Mouse (Mus musculus) neural tube, embryonic 10.5 days (tissue): ENCODE results near the gene Mfsd4b1.

Experiments used
- DNase-seq: peaks from one replicate; pipeline ENCODE4 v3.0.0-alpha.2; 2017; ENCODE audit warnings: low spot score; ENCODE audit errors: extremely low spot score

Gene Mfsd4b1

GRCm38 (mm10) chr10:40024554-40025428 is at the start of gene Mfsd4b1:
Gene Mfsd4b1, minus strand, starts transcription at chr10:40025268.
- peak; percentile 89 for DNase-seq

GRCm38 (mm10) chr10:40073608-40074007 is 48.5 kb upstream of the Mfsd4b1 start:
- no peak for DNase-seq

- no peak for DNase-seq
These were observed 45.6 kb upstream of the Mfsd4b1 start for GRCm38 (mm10) chr10:40070684-40071083.

- no peak for DNase-seq
These were observed 44.2 kb upstream of the Mfsd4b1 start for GRCm38 (mm10) chr10:40069270-40069669.

- DNase-seq, result no peak
These were observed 43.5 kb upstream of the Mfsd4b1 start for GRCm38 (mm10) chr10:40068595-40068994.

DNA sequence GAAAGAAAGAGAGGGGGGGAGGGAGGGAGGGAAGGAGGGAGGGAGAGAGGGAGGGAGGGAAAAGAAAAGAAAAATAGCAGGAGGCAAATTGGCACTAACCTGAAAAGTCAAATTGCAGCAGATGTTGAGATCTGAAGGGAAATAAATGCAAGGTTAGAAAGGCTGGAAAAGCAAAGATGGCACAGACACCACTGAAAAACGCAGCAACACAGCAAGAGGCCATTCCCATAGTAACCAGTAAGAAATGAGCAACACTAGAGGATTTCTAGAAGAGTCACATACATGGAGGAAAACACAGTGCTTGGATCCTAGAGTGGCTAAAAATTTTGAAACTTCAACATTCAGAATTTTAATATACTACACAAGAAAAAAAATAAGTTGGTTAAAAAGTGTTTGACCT is 42.5 kb upstream of the Mfsd4b1 start:
- DNase-seq, result no peak

DNA sequence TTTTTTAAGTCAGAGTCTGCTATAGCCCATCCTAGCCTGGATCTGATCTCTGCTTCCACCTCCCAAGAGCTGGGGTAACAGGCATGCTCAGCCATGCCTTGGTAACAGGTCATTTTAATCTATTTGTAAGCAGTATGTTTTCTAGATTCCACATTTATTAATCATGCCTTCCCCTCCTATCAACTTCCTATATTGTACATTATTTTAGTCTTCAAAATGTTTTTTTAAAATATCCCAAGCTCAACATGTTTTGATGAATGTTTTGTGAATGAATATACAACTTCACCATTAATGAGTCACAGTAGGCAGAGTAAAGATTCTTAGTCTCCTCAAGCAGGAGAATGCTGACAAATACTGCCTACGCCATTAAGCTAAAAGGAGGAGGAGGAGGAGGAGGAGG is 42.0 kb upstream of the Mfsd4b1 start:
- no peak for DNase-seq

DNA sequence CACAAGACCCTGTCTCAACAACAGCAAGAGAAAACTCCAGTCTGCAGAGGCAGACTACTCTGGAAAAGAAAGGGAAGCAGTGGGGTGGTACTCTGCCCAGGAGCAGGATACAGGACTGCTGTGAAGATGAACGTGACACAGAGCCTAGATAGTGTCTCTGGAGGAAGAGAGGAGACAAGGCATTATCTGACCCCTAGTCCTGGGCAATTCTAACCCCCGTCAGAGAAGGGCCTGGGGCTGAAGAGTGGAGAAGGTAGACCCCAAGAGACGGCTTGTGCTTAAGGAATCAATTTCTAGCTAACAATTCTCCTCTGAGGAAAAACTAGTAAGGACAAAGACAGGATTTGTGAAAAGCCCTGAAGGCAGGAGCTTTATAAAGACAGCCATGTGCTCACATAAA is 40.3 kb upstream of the Mfsd4b1 start:
- no peak for DNase-seq

DNA sequence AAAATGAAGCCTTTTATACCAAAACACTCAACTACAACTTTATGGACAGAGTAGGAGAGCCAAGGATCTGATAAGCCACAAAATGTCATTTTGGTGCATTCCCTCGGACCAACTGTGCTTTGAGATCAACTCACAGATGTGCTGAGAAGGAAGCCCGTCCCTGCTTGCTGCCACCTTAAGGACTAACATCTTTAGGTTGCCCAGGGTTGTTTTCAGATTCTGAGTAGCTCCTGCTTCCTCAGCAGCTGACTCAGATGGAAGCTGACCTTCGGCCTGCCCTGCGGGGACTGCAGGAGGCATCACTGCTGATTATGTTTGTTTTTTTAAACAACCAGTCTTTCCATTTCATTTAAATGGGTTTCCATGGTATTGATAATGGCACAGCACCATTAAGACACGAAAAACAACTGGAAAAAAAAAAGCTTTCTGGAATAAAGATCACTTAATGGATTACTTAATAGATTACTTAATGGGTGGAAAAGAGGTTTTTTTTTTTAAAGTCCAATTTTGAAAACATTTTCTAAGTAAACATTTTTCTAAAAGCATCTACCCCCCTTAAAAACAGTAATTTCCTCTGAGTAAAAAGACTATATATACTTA is 38.3 kb upstream of the Mfsd4b1 start:
- DNase-seq, result no peak

- no peak for DNase-seq
These were observed 37.7 kb upstream of the Mfsd4b1 start for GRCm38 (mm10) chr10:40062812-40063211.

GRCm38 (mm10) chr10:40061926-40062325 is 36.9 kb upstream of the Mfsd4b1 start:
- DNase-seq, result no peak

- no peak for DNase-seq
These were observed 33.7 kb upstream of the Mfsd4b1 start for GRCm38 (mm10) chr10:40058786-40059120.

- DNase-seq, result no peak
These were observed 33.2 kb upstream of the Mfsd4b1 start for GRCm38 (mm10) chr10:40058062-40058785.

DNA sequence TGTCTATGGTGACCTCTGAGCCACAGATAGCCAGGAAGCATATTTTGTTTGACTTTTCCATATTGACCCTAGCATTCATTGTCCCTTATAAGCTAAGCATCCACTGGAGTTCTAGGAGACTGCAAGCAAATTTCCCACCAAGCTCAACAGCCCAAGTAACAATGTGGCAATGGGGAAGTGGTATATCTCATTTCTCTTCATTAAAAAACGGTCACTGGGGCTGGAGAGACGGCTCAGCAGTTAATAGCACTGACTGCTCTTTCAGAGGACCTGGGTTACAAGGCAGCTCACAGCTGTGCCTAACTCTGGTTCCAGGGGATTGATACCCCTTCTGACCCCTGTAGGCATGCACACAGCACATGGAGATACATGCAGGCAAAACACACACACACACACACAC is 32.5 kb upstream of the Mfsd4b1 start:
- no peak for DNase-seq

- DNase-seq, result no peak
These were observed 29.4 kb upstream of the Mfsd4b1 start for GRCm38 (mm10) chr10:40054455-40054854.

DNA sequence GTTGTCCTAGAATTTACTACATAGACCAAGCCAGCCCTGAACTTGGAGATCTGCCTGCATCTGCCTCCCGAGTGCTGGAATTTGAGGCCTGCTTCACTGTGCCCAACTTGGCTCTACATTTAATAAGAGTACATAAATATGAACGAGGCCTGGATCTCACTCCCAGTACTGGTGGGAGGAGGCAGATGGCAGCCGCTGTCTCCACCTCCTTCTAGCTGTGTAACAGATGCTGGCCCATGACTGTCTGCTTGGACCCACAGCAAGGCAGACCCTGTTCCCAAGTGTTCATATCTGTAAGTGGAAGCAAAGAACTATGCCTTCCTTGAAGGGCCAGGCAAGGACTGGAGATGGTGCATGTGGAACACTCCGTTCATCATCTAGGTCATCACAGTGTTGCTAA is 28.8 kb upstream of the Mfsd4b1 start:
- DNase-seq, result no peak

DNA sequence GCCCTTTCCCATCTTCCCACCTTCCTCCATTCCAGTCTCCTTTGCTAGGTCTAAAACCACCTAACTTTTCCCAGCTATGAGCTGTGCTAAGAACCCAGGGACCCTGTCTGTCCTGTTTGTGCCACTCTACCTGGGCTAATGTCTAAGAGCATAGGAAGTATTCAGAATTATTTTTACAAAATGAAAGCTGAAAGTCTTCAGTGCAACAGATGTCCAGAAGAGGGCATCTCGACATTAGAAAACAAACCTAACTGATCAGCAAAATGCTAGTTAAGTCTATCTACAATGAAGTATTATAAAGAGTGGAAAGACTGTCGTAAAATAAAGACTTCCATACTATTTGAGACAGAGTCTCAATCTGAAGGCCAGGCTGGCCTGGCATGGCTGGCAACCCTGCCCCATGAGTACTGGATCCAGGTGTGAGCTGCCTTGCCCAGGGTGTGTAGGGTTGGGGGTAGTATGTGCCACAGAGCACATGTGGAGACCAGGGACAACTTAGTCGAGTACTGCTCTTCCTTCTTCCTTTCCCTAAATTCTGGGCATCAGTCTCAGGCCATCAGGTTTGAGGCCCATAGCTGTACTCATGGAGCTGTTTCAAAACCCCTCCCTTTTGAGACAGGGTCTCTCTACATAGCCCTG is 28.3 kb upstream of the Mfsd4b1 start:
- no peak for DNase-seq

DNA sequence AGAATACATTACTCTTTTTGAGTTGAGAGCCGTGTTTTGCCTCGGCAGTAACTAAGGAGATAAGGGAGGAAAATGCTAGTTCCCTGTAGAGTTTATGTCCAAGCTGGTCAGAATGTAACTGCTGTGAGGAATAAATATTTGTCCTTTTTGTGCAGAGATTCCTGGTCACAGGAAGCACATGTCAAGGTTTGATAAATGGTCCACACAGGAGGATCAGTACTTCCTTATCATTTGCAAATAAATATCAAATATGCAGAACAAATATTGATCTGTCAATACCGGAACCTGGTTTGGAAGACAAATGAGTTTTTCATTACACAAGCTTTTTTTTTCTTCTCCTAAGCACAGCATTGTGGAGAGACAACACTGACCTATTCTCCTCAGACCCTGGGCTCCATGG is 26.9 kb upstream of the Mfsd4b1 start:
- DNase-seq, result no peak

GRCm38 (mm10) chr10:40050763-40051162 is 25.7 kb upstream of the Mfsd4b1 start:
- DNase-seq, result no peak

DNA sequence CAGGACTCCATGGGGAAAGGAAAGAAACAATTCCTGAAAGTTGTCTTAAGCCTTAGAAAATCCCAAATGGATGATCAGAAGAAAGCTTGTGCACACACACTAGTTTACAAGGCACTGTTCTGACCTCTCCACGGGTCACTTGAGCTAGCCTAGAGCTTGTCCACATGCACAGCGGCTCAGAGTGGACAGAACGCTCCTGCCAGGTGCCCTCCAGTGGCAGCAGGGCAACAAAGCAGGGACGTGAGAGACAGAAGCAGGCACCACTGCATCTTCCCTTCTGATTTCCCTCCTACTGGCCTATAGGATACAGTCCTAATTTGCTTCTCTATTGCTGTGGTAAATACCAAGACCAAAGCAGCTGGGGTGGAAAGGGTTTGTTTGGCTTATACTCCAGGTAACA is 16.3 kb upstream of the Mfsd4b1 start:
- DNase-seq, result no peak

DNA sequence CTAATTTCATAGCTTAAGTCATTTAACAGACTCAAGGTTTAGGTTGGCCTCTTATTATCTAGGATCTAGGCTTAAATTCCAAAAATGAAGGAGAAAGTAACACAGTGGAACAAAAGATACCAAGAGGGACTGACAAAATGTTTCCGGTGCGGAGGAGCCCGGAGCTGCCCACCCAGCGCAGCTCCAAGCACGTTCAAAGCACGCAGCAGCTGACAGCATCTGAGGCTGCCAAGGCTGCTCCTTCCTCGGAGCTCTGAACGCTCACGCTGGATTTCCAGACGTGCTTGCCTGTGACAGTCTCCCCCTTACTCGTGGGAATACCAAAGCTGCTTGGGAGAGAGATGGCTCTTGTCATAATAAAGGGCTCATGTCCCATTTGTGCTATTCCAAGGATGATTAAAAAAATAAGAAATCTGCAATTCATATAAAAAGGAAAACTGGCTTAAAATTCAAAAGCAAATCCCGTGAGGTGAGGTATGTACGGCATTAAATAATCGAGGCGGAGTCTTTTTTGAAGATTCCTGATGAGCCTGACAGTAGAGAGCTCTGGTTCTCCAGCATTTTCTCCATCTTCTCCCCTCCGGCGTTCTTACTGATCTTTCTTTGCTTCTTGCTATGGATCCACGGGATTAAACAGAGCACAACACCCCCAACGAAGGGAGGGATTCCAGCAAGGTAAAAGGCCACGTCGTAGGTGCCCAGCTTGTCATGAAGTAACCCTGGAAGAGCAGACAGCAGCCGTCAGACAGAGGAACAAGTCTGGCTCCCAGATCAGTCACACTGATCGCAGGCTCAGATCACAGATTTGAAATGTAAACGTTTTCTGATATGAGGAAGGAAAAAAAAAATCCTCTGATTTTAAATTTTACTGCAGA is 11.9 kb upstream of the Mfsd4b1 start:
- no peak for DNase-seq
